Mouse (Mus musculus): Measurements from ENCODE around the gene Polr2b.

DNA sequence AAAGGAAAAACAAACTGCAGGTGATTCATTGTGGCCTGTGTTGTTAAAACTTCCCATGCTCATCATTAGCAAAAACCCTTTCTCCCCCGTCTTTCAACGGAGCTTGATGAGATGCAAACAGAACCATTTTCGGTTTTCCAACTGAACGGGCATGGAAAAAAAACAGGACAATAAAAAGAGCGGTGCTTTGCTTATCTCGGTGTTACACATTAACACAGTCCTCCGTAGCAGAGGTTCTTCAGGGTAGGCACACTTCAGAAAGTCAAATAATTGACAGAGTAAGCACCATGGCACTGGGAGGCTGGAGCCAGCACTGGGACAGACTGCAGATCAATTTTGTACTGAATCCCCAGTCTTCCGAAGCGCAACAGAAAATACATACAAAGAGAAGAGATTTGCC is 74.8 kb downstream of the Polr2b start:
- TF ChIP-seq CTCF (IDR thresholded peaks at IDR 0.05) (no peak), EP300 (IDR thresholded peaks at IDR 0.05) (no peak)

Measured in lung, postnatal 0 days (tissue).